Mouse (Mus musculus) neural tube, embryonic 12.5 days (tissue): Measurements from ENCODE around the gene Smarce1. TPM values are rescaled to one million over a fixed set of nuclear protein-coding genes. Genes with fewer than 3 reads are reported as not detected.
"Not testable (repeated sequence)": the region's sequence is repeated elsewhere in the genome, so short reads cannot be mapped to it uniquely, and the experiment has no call there.

ENCODE experiments used
- ATAC-seq: fragments of 200-750 bp; cut with Nextera tagmentation; 2 replicates; pipeline ENCODE4 v1.8.0; 2017; ENCODE audit warnings: low read depth, mild to moderate bottlenecking, moderate TSS enrichment, moderate library complexity; ENCODE audit not compliant: low FRiP score
- H3K27ac ChIP-seq: fragments of 300-500 bp; sonication (generic); 2 replicates; pipeline ENCODE4 v1.5.1; 2016
- H3K27me3 ChIP-seq: fragments of 300-500 bp; sonication (generic); replicated peaks from 2 replicates; pipeline ENCODE4 v1.6.1; 2016; ENCODE audit warnings: mild to moderate bottlenecking
- H3K36me3 ChIP-seq: fragments of 300-500 bp; sonication (generic); 2 replicates; pipeline ENCODE4 v1.6.1; 2016; ENCODE audit warnings: mild to moderate bottlenecking
- H3K4me1 ChIP-seq: fragments of 300-500 bp; sonication (generic); 2 replicates; pipeline ENCODE4 v1.6.1; 2016
- H3K4me2 ChIP-seq: fragments of 300-500 bp; sonication (generic); replicated peaks from 2 replicates; pipeline ENCODE4 v1.6.1; 2016; ENCODE audit warnings: mild to moderate bottlenecking
- H3K4me3 ChIP-seq: fragments of 300-500 bp; sonication (generic); 2 replicates; pipeline ENCODE4 v1.5.1; 2016
- H3K9ac ChIP-seq: fragments of 300-500 bp; sonication (generic); 2 replicates; pipeline ENCODE4 v1.6.1; 2016; ENCODE audit warnings: mild to moderate bottlenecking
- H3K9me3 ChIP-seq: fragments of 300-500 bp; sonication (generic); 2 replicates; pipeline ENCODE4 v1.6.1; 2016; ENCODE audit warnings: mild to moderate bottlenecking
- WGBS: fragments of 180-500 bp; shearing (Covaris S2); methylation state at CpG from one replicate; pipeline ENCODE4 v1.1.7; 2016; 5-methylcytosine and 5-hydroxymethylcytosine counted together
- polyA plus RNA-seq: library from polyadenylated mRNA; unstranded; fragments of >200 nt; fragmentation: Nextera tagmentation; extraction: Ambion mirVana; gene quantifications from 2 replicates; pipeline ENCODE4 v1.2.1, GENCODE M21; 2016

Smarce1 gene
- polyA plus RNA-seq, 1 experiment from 2014 or later: 348 TPM

- WGBS: 71% methylated on average over 5 of the region's 5 CpGs
- no peak for ATAC-seq
- Histone ChIP-seq H3K4me3 (no peak overlapping the region), H3K4me2 (no peak overlapping the region), H3K4me1 (no peaks in the 10 kb centered on the region), H3K27me3 (no peaks in the 10 kb centered on the region), H3K27ac (no peak overlapping the region), H3K36me3 (no peaks in the 10 kb centered on the region), H3K9ac (no peak overlapping the region), H3K9me3 (no peaks in the 10 kb centered on the region)
Observed at GRCm38 (mm10) chr11:99250241-99250640, 19.4 kb upstream of the Smarce1 start.

- Histone ChIP-seq H3K27me3 (no peaks in the 10 kb centered on the region), H3K9ac (no peak overlapping the region), H3K4me2 (no peak overlapping the region), H3K4me1 (no peaks in the 10 kb centered on the region), H3K4me3 (no peak overlapping the region), H3K36me3 (no peaks in the 10 kb centered on the region), H3K9me3 (no peaks in the 10 kb centered on the region), H3K27ac (no peak overlapping the region)
- ATAC-seq: no peak
- WGBS: 63% methylated on average over 4 of the region's 4 CpGs
Observed at GRCm38 (mm10) chr11:99249115-99249514, 18.3 kb upstream of the Smarce1 start.

GRCm38 (mm10) chr11:99247916-99248315 lies 17.1 kb upstream of the Smarce1 start:
- Histone ChIP-seq H3K9me3 (no peaks in the 10 kb centered on the region), H3K9ac (no peak overlapping the region), H3K27ac (no peak overlapping the region), H3K36me3 (no peaks in the 10 kb centered on the region), H3K27me3 (no peaks in the 10 kb centered on the region), H3K4me3 (no peak overlapping the region), H3K4me2 (no peak overlapping the region), H3K4me1 (no peaks in the 10 kb centered on the region)
- ATAC-seq: no peak
- 91% methylated on average over 4 of the region's 4 CpGs for WGBS

- H3K4me3 ChIP-seq, H3K36me3 ChIP-seq, H3K27me3 ChIP-seq, H3K9me3 ChIP-seq, H3K4me2 ChIP-seq, H3K9ac ChIP-seq, ATAC-seq, H3K27ac ChIP-seq, H3K4me1 ChIP-seq: not testable (repeated sequence)
- 55% methylated on average over 3 of the region's 3 CpGs for WGBS
Observed at GRCm38 (mm10) chr11:99244519-99244918, 13.7 kb upstream of the Smarce1 start.

- no peaks in the 10 kb centered on the region for H3K9me3 ChIP-seq
- no peaks in the 10 kb centered on the region for H3K36me3 ChIP-seq
- 6% methylated on average over 17 of the region's 17 CpGs for WGBS
- peak within 1 kb of the TSS; percentile 30 for H3K4me3 ChIP-seq
- 0 out of 2 replicates have a peak within 1 kb of the TSS, but pooled peaks have one; percentile 38 for H3K9ac ChIP-seq
- ATAC-seq: no peak
- H3K27me3 ChIP-seq: no peaks in the 10 kb centered on the region
- H3K4me2 ChIP-seq: peak within 1 kb of the TSS; percentile 58
- no peaks in the 10 kb centered on the region for H3K4me1 ChIP-seq
- no peak within 1 kb of the TSS for H3K27ac ChIP-seq
Observed at GRCm38 (mm10) chr11:99243820-99244374, 13.1 kb upstream of the Smarce1 start, which contains the start of gene Krt222. TSS of gene Krt222 (minus strand) at chr11:99244085.

- Histone ChIP-seq H3K27ac (no peak overlapping the region), H3K36me3 (no peaks in the 10 kb centered on the region), H3K4me3 (peak overlapping the region; percentile 30; the same call in 1 of the 2 replicates), H3K4me2 (peak overlapping the region; percentile 58), H3K4me1 (no peaks in the 10 kb centered on the region), H3K27me3 (no peaks in the 10 kb centered on the region), H3K9me3 (no peaks in the 10 kb centered on the region), H3K9ac (0 out of 2 replicates have a peak overlapping the region, but pooled peaks have one; percentile 38)
- WGBS: 49% methylated on average over 3 of the region's 3 CpGs
- no peak for ATAC-seq
Observed at GRCm38 (mm10) chr11:99243200-99243819, 12.5 kb upstream of the Smarce1 start.

GRCm38 (mm10) chr11:99242056-99242455 lies 11.2 kb upstream of the Smarce1 start:
- H3K27me3 ChIP-seq: no peaks in the 10 kb centered on the region
- 75% methylated on average over 5 of the region's 5 CpGs for WGBS
- no peak for ATAC-seq
- H3K4me2 ChIP-seq: no peak overlapping the region
- H3K9me3 ChIP-seq: no peaks in the 10 kb centered on the region
- H3K9ac ChIP-seq: no peak overlapping the region
- no peaks in the 10 kb centered on the region for H3K4me1 ChIP-seq
- no peak overlapping the region for H3K4me3 ChIP-seq
- no peaks in the 10 kb centered on the region for H3K36me3 ChIP-seq
- H3K27ac ChIP-seq: no peak overlapping the region

- H3K9ac ChIP-seq: no peak overlapping the region
Observed at GRCm38 (mm10) chr11:99238468-99238867, 7.7 kb upstream of the Smarce1 start.

GRCm38 (mm10) chr11:99231049-99231816 lies 416 bp upstream of the Smarce1 start:
- peak overlapping the region; percentile 88 for H3K4me3 ChIP-seq
- peaks cover 24% of the 10 kb centered on the region for H3K4me1 ChIP-seq
- no peaks in the 10 kb centered on the region for H3K27me3 ChIP-seq
- ATAC-seq: peak; percentile 56
- H3K4me2 ChIP-seq: peak overlapping the region; percentile 76
- peak overlapping the region; percentile 95 for H3K27ac ChIP-seq
- 33% methylated on average over 15 of the region's 15 CpGs for WGBS
- H3K9ac ChIP-seq: peak overlapping the region; percentile 99
- H3K36me3 ChIP-seq: peaks cover 16% of the 10 kb centered on the region; the same call in 1 of the 2 replicates
- H3K9me3 ChIP-seq: no peaks in the 10 kb centered on the region

More at GRCm38 (mm10) chr11:99238468-99238867, 7.7 kb upstream of the Smarce1 start:
- Histone ChIP-seq H3K4me1 (no peaks in the 10 kb centered on the region), H3K9me3 (no peaks in the 10 kb centered on the region), H3K4me3 (no peak overlapping the region), H3K27me3 (no peaks in the 10 kb centered on the region), H3K4me2 (no peak overlapping the region), H3K36me3 (no peaks in the 10 kb centered on the region), H3K27ac (no peak overlapping the region)
- no peak for ATAC-seq
- 73% methylated on average over 14 of the region's 14 CpGs for WGBS

- under 1% methylated on average over 31 of the region's 31 CpGs for WGBS
- Histone ChIP-seq H3K4me2 (peak overlapping the region; percentile 76), H3K9me3 (no peaks in the 10 kb centered on the region)
Observed at GRCm38 (mm10) chr11:99229641-99230260, 1.1 kb downstream of the Smarce1 start.

GRCm38 (mm10) chr11:99226298-99226697 lies 4.5 kb downstream of the Smarce1 start:
- Histone ChIP-seq H3K4me1 (peaks cover 18% of the 10 kb centered on the region), H3K4me2 (no peak overlapping the region), H3K27ac (no peak overlapping the region), H3K4me3 (no peak overlapping the region), H3K9ac (no peak overlapping the region), H3K36me3 (peaks cover 51% of the 10 kb centered on the region), H3K9me3 (no peaks in the 10 kb centered on the region), H3K27me3 (no peaks in the 10 kb centered on the region)
- WGBS: 91% methylated on average over 5 of the region's 5 CpGs
- no peak for ATAC-seq

More at GRCm38 (mm10) chr11:99229641-99230260, 1.1 kb downstream of the Smarce1 start:
- Histone ChIP-seq H3K36me3 (peaks cover 30% of the 10 kb centered on the region), H3K27ac (peak overlapping the region; percentile 95), H3K9ac (peak overlapping the region; percentile 99), H3K4me3 (peak overlapping the region; percentile 88), H3K27me3 (no peaks in the 10 kb centered on the region), H3K4me1 (peaks cover 24% of the 10 kb centered on the region)
- ATAC-seq: peak; percentile 57

- Histone ChIP-seq H3K9ac (no peak overlapping the region), H3K36me3 (peaks cover 76% of the 10 kb centered on the region)
- ATAC-seq: no peak
Observed at GRCm38 (mm10) chr11:99223310-99223709, 7.5 kb downstream of the Smarce1 start.

More at GRCm38 (mm10) chr11:99223310-99223709, 7.5 kb downstream of the Smarce1 start:
- Histone ChIP-seq H3K4me1 (peaks cover 10% of the 10 kb centered on the region), H3K9me3 (no peaks in the 10 kb centered on the region), H3K4me3 (no peak overlapping the region), H3K27me3 (no peaks in the 10 kb centered on the region), H3K27ac (no peak overlapping the region), H3K4me2 (no peak overlapping the region)
- 90% methylated on average over 5 of the region's 5 CpGs for whole genome bisulfite sequencing
